Mouse (Mus musculus) left cerebral cortex, postnatal 4 days (tissue): ENCODE data around the gene Sh3gl1. TPM values are rescaled to one million over a fixed set of nuclear protein-coding genes. Genes with fewer than 3 reads are reported as not detected.

Source experiments
- DNase-seq: peaks from one replicate; pipeline ENCODE4 v3.0.0-alpha.2; 2022
- intact Hi-C: fragments of 180-260 bp; cut with DNase I; formaldehyde crosslinking; loops from one replicate; pipeline ENCODE4 v1.15.1; 2025
- total RNA-seq, 2 experiments: library from RNA; stranded (reverse); gene quantifications; 2 replicates each; pipeline ENCODE4 v1.2.3; 2021

Gene Sh3gl1
- total RNA-seq, 2 experiments from 2014 or later = 53.6 to 55.3 TPM

GRCm38 (mm10) chr17:56021161-56021910, 15.1 kb downstream of the Sh3gl1 start:
- no peak for DNase-seq

GRCm38 (mm10) chr17:56020400-56021084, 15.9 kb downstream of the Sh3gl1 start:
- intact Hi-C loops = no loop called here
- no peak for DNase-seq

More at GRCm38 (mm10) chr17:56021161-56021910, 15.1 kb downstream of the Sh3gl1 start:
- intact Hi-C loops = no loop called here

- peak; percentile 60 for DNase-seq
- intact Hi-C loops = no loop called here
Measured at GRCm38 (mm10) chr17:56018347-56019131, 17.9 kb downstream of the Sh3gl1 start.

DNA sequence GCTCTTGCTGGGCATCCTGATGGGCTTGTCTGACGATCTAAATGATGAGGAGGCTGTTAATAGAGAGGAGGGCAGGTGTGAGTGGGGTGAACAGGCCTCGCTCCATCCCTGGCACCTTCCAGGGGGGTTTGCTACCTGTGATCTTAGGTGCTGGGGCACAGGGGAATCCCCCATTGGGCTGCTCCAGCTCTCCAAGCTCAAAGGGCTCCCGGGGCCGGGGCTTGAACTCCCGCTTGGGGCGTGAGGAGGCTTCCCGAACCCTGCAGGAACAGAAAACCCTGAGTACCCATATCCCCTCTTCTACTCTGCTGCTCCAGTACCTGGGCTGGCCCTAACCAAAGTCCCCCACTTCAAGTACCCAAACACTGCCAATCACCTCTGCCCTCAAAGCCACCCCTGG, 18.6 kb downstream of the Sh3gl1 start:
- intact Hi-C loops = no loop called here
- DNase-seq = no peak

DNA sequence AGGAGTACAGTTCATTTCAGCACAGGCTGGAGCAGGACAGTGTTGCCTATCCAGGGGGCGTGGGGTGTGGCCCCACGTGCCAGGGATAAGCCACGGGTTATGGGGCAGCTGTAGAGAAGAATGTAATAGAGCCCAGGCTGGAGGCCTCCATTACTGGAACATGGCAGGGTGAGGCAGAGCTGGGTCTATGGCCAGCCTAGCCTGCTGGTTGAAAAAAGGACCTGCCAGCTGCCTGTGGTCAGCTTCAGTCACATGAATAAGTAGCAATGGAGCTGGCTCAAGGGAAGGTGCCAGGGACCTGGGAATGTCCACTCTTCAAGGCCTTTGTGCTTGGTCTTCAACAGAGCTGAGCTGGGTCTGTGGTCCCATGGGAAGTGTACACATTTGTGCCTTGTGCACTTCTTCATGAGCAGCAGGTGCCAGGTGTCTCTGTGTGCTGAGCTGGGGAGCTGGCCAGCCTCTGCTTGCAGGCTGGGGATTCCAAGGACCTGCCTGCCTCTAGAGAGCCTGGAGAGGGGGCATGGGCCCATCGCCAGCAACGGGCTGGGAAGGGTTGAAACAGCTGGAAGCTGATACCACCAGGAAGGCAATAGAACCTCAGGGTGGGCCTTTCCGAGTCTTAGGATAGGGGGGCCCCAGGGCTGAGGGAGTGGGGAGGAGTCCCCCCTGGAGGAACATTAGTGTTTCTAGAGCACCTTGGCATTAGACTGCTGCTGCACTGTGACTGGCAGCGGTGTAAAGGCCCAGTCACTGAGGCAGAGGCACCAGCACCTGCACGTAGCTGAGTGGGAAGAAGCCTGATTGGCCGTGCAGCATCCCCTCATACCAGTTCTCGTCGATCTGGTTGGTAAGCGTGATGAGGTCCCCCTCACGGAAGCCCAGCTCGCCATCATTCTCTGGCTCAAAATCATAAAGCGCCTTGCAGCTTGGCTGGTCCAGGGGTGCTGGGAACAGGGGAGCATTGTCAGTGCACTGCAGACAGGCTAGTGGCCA, 19.3 kb downstream of the Sh3gl1 start:
- intact Hi-C loops = no loop called here
- DNase-seq = no peak

DNA sequence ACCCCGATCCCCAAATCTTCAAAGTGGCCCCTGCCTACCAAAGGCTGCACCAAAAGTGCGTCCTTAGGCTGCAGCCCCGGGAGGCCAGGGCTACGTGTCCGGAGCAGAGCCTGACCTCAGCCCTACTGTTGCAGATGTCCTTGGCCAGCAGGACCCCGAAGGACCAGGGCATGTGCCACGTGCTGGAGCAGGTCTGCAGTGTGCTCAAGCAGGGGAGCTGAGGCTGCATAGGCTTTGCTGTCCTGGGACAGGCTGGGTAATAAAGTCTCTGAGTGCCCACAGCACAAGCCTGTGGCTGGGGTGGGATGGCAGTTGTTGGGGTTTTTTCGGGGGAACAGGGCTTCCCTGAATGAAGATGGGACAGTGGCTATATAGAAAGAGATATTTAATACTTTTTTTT, 20.1 kb downstream of the Sh3gl1 start:
- DNase-seq = no peak
- intact Hi-C loops = no loop called here

DNA sequence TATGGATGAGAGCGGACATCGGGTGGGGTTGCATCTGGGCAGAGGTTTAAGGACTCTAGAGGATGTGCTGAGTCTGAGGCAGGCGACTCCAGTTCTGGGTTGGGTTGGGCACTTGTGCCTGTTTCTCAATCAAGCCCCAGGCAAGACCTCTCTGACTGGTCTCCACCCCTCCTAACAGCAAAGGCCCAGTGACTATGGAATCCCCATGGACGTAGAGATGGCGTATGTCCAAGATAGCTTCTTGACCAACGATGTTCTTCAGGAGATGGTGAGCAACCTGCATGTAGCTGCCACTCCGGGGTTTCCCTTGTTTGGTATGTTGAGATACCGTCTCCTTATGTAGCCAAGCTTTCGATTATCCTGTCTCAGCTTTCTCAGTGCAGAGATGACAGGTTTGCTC, 21.1 kb downstream of the Sh3gl1 start:
- intact Hi-C loops = no loop called here
- DNase-seq = no peak

GRCm38 (mm10) chr17:56011441-56011840, 25.0 kb downstream of the Sh3gl1 start:
- no peak for DNase-seq
- intact Hi-C loops = no loop called here

GRCm38 (mm10) chr17:56010681-56011080, 25.8 kb downstream of the Sh3gl1 start:
- intact Hi-C loops = no loop called here
- peak; percentile 78 for DNase-seq

DNA sequence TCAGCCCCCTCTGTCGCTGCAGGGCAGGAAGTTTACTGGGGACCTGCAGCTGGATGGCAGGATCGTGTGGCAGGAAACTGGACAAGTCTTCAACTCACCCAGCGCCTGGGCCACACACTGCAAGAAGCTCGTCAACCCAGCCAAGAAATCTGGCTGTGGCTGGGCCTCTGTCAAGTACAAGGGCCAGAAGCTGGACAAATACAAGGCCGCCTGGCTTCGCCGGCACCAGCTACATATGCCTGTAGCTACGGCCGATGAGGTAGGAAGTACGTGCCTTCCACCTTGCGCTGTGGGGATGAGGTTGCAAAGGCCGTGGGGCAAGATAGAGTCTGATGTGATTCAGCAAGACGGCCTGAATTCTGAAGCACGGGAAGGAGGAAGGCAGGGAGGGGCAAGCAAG, 26.2 kb downstream of the Sh3gl1 start:
- DNase-seq = no peak
- intact Hi-C loops = no loop called here

- intact Hi-C loops = no loop called here
Measured at GRCm38 (mm10) chr17:56009962-56010240, 26.5 kb downstream of the Sh3gl1 start.

GRCm38 (mm10) chr17:56009088-56009961, 27.1 kb downstream of the Sh3gl1 start:
- peak; percentile 94 for DNase-seq
- intact Hi-C loops = no loop called here

More at GRCm38 (mm10) chr17:56009962-56010240, 26.5 kb downstream of the Sh3gl1 start:
- no peak for DNase-seq

GRCm38 (mm10) chr17:56008356-56009087, 27.9 kb downstream of the Sh3gl1 start:
- peak; percentile 96 for DNase-seq
- intact Hi-C loops = no loop called here

DNA sequence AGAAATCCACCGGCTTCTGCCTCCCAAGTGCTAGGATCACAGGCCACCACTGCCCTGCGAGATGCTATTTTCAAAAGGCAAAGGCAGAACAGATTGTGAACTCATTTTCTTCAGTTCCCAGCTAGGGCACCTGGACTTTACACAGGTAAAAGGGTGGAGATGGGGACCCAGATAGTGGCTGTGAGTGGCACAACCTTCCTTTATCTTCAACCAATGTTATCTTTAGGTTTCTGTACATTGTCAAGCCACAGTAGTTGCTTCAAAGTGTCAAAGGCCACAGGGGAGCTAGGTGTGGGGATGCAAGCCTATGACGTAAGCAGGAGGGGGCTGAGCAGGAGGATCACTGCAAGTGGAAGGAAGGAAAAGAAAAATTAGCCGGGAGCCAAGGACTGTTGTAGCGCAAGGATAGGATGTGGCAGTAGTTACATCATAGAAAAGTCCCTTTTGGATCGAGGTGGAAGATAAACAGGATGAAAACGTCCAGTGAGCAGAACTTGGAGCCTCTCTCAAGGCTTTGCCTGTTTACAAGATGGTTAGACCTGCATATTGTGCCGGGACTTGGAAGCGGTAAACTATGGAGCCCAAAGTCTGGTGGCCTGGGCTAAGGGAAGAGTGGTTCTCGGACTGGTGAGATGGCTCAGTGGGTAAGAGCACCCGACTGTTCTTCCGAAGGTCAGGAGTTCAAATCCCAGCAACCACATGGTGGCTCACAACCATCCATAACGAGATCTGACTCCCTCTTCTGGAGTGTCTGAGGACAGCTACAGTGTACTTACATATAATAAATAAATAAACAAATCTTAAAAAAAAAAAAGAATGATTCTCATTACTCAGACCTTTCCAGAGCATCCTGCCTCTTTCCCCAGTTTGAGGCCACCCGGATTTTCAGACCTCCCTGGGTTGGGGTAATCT, 28.7 kb downstream of the Sh3gl1 start:
- no peak for DNase-seq
- intact Hi-C loops = no loop called here

GRCm38 (mm10) chr17:56006956-56007355, 29.5 kb downstream of the Sh3gl1 start:
- DNase-seq = no peak
- intact Hi-C loops = no loop called here

DNA sequence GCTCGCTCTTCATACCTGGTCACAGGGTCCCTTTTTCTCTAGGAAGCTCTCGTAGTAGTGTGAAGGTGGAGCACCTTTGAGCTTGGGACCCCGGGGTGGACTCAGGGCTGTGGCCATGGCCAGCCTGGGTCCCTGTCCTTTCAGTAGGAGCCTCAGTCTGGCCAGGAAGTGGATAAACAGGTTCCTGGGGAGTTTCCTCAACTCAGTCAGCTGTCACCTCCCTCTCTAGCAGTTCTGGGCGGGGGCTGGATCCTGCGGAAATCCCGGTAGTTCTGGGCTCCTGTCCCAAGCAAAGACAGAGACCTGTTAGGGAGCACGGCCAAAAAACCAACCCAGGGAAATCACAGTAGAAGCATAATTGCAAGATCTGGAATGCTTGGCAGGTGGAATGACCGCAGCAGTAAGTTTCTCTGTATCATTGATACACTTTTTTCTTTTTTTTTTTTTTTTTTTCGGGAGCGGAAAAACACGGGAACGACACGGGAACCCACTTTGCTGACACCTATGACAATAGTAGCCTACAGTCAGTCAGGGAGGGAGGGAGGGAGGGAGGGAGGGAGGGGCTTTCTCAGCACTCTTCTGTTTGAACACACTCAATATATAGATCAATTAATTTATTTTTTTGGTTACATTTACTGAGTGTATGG, 30.9 kb downstream of the Sh3gl1 start, which contains the start of the genes Stap2 and Mpnd:
TSS of gene Stap2 (minus strand) at position 170 of the 647 bp plus-strand sequence.
TSS of gene Mpnd (plus strand) at position 297 of the 647 bp plus-strand sequence.
- DNase-seq = no peak
- intact Hi-C loops = no loop called here

DNA sequence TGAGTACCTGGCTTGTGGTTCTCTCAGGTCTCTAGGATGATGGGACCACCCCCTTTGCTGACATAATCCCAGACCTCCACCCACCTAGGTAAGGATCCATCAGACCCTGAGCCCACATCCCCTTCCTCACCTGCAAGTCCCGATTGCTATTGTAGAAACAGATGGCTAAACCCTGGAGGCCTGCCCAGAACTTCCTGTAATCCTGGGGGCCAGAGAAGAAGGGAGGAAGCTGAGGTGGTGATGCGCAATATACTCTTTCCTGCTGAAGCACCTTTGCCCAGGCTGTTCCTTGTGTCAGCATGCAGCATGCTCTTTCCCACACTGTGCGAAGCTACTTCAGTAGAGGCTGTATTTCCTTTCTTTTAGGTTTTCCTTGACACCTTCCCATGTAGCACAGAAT, 33.4 kb downstream of the Sh3gl1 start:
- intact Hi-C loops = no loop called here
- DNase-seq = no peak
